Mouse (Mus musculus) heart, embryonic 11.5 days (tissue): ENCODE data around the gene Syvn1. TPM values are rescaled to one million over a fixed set of nuclear protein-coding genes. Genes with fewer than 3 reads are reported as not detected.

Source experiments
- microRNA-seq: library from miRNA; unstranded; fragments of <30 nt; microRNA quantifications from one replicate; pipeline ENCODE4, GENCODE M21; 2016; ENCODE audit warnings: borderline number of aligned reads
- polyA plus RNA-seq: library from polyadenylated mRNA; unstranded; fragments of >200 nt; fragmentation: Nextera tagmentation; extraction: Ambion mirVana; gene quantifications from 2 replicates; pipeline ENCODE4 v1.2.1, GENCODE M21; 2014

Gene Syvn1
- polyA plus RNA-seq, 1 experiment from 2014 or later = 19.5 TPM

Small RNA genes within 50 kb of the gene (microRNA-seq; reads per million reads assigned to microRNA genes)
- 1.8 reads per million, percentile 23 among the genes with 10 or more reads in this experiment for gene Mir6988

Other genes with a start within 250 kb of the Syvn1 start
- 15.4 and 19.3 TPM in 2 replicates for gene Frmd8, start 171.3 kb upstream of the Syvn1 start, polyA plus RNA-seq
- gene Slc25a45, start 168.8 kb upstream of the Syvn1 start, polyA plus RNA-seq = 2.1 and 2.3 TPM in 2 replicates
- gene Tigd3, start 152.4 kb upstream of the Syvn1 start, polyA plus RNA-seq = 1.5 and 2.6 TPM in 2 replicates
- 105 and 119 TPM in 2 replicates for gene Dpf2, start 133.6 kb upstream of the Syvn1 start, polyA plus RNA-seq
- gene Cdc42ep2, start 121.8 kb upstream of the Syvn1 start, polyA plus RNA-seq = 6.3 and 7.6 TPM in 2 replicates
- gene Pola2, start 82.4 kb upstream of the Syvn1 start, polyA plus RNA-seq = 58.9 and 59.2 TPM in 2 replicates
- gene Slc22a20, start 60.4 kb upstream of the Syvn1 start, polyA plus RNA-seq = not detected in 2 replicates
- 7.7 and 8.5 TPM in 2 replicates for gene Capn1, start 30.7 kb upstream of the Syvn1 start, polyA plus RNA-seq
- 70.7 and 75.3 TPM in 2 replicates for gene Mrpl49, start 11.2 kb downstream of the Syvn1 start, polyA plus RNA-seq
- gene Fau, start 11.3 kb downstream of the Syvn1 start, polyA plus RNA-seq = 586 and 633 TPM in 2 replicates
- 27.1 and 27.5 TPM in 2 replicates for gene Znhit2, start 14.6 kb downstream of the Syvn1 start, polyA plus RNA-seq
- gene Tm7sf2, start 21.8 kb downstream of the Syvn1 start, polyA plus RNA-seq = 10.1 and 11.9 TPM in 2 replicates
- gene Vps51, start 30.7 kb downstream of the Syvn1 start, polyA plus RNA-seq = 38.9 and 43.7 TPM in 2 replicates
- gene Tmem262, start 33.5 kb downstream of the Syvn1 start, polyA plus RNA-seq = not detected in 2 replicates
- 0.36 TPM in 1 of 2 replicates, not detected in the other for gene Gm28374, start 35.7 kb downstream of the Syvn1 start, polyA plus RNA-seq
- gene Zfpl1, start 38.4 kb downstream of the Syvn1 start, polyA plus RNA-seq = 51.2 and 56.2 TPM in 2 replicates
- gene Cdca5, start 38.4 kb downstream of the Syvn1 start, polyA plus RNA-seq = 31.1 and 33.4 TPM in 2 replicates
- 0.48 and 1.0 TPM in 2 replicates for gene AC131692.1, start 47.8 kb downstream of the Syvn1 start, polyA plus RNA-seq
- gene Naaladl1, start 59.2 kb downstream of the Syvn1 start, polyA plus RNA-seq = 0.23 and 0.40 TPM in 2 replicates
- 38.1 and 41.0 TPM in 2 replicates for gene Sac3d1, start 72.1 kb downstream of the Syvn1 start, polyA plus RNA-seq
- gene Snx15, start 81.7 kb downstream of the Syvn1 start, polyA plus RNA-seq = 22.6 and 25.5 TPM in 2 replicates
- not detected in 2 replicates for gene Batf2, start 94.4 kb downstream of the Syvn1 start, polyA plus RNA-seq
- 61.8 and 73.8 TPM in 2 replicates for gene Arl2, start 95.0 kb downstream of the Syvn1 start, polyA plus RNA-seq
- not detected in 2 replicates for gene Majin, start 137.8 kb downstream of the Syvn1 start, polyA plus RNA-seq
- gene Gpha2, start 179.8 kb downstream of the Syvn1 start, polyA plus RNA-seq = 0.29 TPM in 1 of 2 replicates, not detected in the other
- 22.2 and 27.7 TPM in 2 replicates for gene Ppp2r5b, start 189.3 kb downstream of the Syvn1 start, polyA plus RNA-seq
- 6.1 and 8.4 TPM in 2 replicates for gene Atg2a, start 195.1 kb downstream of the Syvn1 start, polyA plus RNA-seq
- 70.0 and 82.8 TPM in 2 replicates for gene Ehd1, start 230.1 kb downstream of the Syvn1 start, polyA plus RNA-seq